Mouse (Mus musculus): Measurements from ENCODE around the gene Ubl7.

The Ubl7 gene

DNA sequence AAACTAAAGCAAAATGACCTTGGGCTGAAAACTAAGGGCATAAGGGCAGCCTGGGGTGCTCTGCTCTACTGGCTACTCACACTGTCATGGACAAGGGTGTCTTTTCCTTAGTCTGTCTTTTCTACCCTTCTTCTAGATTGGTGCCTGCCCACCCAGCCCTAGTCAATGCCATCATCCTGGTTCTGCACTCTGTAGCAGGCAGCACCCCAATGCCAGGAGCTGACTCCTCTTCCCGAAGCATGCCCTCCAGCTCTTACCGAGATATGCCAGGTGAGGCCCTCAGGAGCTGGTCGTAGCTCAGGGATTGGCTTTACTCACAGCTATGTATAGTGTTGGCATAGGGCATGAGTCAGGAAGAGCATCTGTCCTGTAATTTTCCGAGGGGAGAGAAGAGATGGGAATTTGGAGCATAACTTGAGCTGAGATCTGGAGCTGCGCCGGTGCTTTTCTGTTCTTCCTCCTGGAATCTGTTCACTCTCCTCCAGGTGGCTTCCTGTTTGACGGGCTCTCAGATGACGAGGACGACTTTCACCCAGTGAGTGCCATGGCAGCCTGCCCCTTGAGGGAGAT lies 10.8 kb downstream of the Ubl7 start:
- WGBS: 48% methylated on average over 9 of the region's 9 CpGs

DNA sequence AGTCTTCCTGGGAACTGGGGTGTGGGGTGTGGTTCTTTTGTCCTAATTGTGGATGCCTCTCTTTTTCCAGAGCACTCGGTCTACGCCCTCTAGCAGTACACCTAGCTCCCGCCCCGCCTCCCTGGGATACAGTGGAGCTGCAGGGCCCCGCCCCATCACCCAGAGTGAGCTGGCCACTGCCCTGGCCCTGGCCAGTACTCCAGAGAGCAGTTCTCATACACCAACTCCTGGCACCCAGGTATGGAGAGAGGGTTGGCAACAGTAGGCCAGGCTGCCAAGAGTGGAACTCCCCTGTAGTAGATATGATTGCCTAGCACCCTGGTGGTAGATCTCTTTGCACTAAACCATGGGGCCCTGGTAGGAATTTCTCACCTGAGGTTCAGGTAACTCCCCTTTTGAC lies 11.6 kb downstream of the Ubl7 start:
- 90% methylated on average over 5 of the region's 5 CpGs for WGBS

DNA sequence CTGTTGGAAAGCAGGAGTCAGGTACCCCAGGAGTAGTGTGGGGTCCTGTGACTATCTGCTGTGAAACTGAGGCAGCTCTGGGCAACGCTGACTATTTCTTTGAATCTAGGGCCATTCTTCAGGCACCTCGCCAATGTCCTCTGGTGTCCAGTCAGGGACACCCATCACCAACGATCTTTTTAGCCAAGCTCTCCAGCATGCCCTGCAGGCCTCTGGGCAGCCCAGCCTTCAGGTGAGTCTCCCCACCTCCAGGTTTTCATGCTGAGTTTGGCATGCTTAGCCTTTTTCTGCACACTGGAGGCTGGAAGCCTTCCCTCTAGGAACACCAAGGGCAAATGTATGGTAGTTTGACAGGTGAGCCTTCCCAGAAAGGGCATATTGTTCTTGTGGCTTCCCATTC lies 12.3 kb downstream of the Ubl7 start:
- 90% methylated on average over 3 of the region's 3 CpGs for WGBS

DNA sequence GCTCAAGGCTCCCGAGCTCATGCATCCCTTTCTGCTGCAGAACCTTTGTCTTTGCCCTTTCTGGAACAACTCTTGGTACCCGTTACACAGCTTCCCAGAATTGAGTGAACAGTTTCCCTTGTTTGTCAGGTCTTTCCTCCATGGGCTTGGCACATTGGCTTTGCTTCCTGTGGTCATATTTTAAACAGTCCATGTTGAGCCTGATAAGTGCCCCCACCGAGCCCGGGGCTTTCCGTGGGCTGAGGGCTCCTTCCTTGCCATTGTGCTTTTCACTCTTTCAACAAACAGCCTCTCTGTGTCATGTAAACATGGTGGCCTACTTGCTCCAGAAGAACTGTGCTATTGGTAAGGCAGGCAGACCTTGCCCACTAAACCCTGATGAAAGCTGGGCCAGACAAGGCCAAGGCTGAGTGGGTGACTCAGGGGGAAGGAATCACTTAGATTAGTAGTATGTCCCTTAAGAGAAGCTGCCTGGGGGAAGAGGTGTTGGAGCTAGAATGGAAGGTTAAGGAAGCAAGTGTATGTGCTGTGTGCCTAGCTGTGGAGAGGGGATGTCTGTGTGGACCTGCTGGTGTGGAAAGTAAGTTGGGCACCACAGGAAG lies 20.5 kb downstream of the Ubl7 start:
- 73% methylated on average over 5 of the region's 5 CpGs for WGBS

DNA sequence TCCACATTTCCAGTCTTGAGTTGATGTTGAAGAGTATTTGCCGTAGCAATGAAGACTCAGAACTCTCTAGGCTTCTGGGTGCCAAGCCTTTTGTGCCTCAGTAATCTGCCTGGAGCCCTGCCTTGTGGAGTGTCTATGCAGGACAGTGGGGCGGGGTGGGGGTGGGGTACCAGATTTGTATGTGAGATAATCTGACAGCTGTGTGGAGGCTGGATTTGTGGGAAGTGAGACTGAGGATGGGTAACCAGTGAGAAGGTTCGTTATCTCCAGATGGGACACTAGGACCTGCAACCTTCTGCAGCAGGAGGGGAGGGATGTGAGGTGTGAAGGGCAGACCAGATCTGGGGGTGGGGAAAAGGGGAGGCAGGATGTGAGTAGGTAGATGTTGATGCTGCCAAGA lies 21.5 kb downstream of the Ubl7 start:
- WGBS: 47% methylated on average over 3 of the region's 3 CpGs

DNA sequence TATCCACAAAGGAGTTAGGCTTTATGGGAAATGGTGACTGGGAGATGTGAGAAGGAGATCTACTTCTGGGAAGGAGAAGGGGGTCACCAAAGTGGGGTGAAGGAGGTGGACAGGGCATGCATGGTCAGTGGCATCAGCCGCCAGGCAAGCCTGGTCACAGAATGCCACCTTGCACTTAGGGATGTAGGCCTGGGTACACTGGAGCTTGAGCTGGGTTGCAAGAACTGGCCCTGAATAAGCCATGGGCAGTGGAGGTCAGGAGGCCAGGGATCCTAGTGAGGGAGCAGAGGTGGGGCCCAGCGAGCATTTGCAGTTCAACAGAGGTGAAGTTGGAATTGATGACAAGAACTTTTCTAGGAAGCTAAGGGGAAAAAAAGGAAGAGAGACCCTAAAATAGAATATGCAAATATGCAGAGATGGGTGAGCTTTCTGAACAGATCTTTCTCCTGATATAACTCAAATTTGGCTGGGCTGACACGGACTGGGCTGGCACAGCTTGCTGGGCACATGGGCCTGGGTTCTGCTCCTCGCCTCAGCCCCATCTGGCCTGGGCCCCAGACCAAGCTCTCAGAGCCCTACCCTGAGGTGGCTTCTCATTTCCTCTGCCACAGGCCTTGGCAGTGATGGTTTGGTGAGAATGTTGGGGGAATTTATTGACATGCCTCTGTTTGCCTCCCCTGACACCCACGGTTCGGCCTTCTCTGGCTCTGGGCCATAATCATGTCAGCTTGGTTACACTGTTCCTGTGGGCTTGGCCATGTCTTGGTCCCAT lies 22.2 kb downstream of the Ubl7 start:
- WGBS: 39% methylated on average over 6 of the region's 6 CpGs

DNA sequence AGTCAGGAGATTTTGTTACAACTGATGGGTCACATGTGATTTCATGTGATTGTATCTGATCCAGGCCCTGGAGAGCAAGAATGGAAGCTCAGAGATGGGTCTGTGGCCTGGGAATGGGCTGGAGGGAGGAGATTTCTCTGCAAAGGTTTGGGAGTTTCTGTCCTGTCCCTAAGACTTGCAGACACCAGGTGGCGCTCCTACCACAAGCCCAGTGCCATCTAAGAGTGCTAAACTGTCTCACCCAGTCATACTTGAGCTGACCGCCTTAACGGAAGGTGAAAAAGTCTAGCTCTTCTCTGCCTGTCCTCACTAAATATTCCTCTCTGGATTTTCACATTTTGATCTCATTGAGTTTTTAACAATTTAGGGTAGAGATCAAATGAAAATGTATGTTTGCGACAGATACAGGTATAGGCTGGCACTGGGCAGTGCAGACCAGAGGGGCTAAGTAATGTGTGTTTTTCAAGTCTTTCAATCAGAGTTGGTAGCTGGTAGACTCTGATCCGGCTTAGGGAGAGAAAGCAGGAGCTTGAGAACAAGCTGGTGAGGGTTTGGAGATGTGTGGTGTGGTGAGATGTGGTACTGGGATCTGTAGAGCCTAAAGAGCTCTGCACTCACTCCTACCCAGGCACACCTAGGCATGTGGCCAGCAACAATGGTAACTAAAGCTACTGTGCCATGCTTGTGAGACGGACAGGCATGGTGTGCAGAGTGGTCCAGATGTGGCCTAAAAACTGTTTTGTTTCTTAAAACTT lies 25.1 kb downstream of the Ubl7 start:
- 26% methylated on average over 6 of the region's 6 CpGs for WGBS

DNA sequence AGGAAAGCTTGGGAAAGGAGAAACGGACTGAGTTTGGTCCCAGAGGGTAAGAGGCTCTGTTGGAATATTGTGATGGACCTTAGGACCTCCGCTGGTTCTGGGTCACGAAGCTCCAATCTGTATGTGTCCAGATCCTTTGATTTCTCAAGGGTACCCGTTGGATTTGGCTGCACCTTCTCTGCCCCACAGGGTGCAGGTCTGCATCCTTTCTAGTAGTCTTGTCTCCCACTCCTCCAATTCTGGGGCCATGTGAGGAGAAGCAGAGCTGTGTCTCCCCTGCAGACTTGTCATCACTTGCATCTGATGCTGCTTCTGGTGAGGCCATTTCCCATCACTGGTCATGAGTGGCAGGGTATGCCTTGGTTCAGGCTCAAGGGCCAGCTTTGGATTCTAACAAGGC lies 26.4 kb downstream of the Ubl7 start:
- WGBS: 92% methylated on average over 4 of the region's 4 CpGs

DNA sequence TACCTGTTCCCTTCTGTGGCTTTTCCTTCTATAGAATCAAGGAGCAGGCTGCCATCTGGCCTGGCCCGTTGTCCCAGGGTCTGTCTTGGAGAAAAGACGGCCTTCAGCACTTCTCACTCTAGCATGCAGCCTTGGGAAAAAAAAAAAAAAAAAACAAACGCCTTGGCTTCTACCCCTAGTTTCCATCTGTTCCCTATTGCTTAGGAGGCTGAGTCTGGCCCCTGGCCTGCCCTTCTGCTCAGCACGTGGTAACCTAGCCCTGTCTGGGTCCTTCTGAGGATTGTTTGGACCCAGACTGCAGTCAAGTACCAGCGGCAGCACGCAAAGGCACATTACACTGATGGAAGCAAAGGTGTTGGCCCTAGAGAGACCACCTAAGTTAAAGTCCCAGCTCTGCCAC lies 26.9 kb downstream of the Ubl7 start:
- 49% methylated on average over 6 of the region's 6 CpGs for WGBS

DNA sequence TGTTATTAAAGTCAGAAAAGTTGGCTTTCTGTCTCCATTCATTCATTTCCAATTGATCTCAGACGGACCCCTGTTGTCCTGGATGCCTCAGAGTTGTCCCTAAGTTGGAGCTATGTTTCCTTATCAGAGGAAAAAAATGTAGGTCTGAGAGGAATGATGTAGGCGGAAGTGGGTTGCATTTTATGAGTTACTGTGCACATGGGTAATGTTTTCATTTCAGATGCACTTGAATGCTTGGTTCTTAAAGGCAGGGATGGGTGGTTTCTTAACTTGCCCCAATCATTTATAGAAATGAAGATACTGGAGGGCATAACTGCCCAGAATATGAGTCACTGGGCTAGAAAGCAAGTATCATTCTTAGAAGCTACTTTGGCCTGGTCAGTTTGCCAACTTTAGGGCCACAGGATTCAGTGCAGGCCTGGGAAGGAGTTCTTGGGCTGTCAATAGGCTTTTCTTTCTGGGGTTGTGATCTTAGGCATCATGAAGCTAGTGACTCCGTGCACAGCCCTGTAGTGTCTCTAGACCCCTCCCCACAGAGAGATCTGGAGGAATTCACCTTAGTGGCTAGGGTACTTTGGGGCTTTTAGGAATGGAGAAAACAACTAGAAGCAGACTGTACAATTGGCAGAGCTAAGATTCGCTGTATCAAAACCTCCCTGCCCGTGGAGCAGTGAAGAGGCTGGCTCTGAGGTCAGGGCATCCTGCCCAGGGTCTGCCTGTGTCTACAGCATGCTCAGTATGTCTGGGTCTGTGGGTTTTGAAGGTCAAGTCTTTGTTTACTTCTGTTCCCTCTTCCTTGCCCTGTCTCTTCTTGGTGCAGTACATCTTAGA lies 27.7 kb downstream of the Ubl7 start:
- 31% methylated on average over 5 of the region's 5 CpGs for WGBS

DNA sequence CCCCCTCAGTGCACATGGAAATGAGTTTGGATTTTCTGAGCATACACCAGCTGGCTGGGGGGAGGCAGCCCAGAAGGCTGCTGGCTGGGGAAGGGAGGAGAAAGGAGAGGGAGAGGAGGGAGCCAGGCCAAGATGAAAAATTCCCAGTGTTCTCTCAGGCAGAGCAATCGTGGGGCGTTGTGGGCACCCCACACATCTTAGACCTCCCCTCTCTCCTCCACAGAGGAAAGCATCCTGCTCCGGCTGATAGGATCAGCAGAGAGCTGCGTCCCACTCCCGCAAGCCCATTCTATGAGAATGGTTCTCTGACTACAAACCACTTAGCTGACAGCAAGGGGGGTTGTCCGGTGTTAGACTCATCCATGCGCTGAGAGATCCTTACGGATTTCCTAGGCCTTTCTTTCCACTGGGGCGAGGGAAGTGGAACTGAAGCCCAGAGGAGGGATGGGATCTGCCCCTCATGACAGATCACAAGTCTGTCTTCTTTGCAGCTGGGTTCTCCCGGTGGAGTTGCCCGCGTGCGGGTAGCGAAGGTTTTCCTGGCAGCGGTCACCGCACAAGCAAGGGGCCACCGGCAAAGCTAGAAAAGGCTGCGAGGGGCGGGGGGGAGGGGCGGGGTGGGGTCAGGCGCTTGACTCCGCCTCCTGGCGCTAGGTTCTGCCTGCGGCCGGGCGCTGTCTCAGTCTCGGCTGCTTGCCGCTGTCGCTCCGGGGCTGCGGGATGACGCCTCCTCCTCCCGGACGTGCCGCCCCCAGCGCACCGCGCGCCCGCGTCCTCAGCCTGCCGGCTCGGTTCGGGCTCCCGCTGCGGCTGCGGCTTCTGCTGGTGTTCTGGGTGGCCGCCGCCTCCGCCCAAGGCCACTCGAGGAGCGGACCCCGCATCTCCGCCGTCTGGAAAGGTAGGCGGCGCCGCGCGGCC lies 28.9 kb downstream of the Ubl7 start, which contains the start of gene Sema7a:
Gene Sema7a, plus strand, starts transcription at position 682 of the 918 bp plus-strand sequence.
- 2% methylated on average over 59 of the region's 60 CpGs for WGBS

DNA sequence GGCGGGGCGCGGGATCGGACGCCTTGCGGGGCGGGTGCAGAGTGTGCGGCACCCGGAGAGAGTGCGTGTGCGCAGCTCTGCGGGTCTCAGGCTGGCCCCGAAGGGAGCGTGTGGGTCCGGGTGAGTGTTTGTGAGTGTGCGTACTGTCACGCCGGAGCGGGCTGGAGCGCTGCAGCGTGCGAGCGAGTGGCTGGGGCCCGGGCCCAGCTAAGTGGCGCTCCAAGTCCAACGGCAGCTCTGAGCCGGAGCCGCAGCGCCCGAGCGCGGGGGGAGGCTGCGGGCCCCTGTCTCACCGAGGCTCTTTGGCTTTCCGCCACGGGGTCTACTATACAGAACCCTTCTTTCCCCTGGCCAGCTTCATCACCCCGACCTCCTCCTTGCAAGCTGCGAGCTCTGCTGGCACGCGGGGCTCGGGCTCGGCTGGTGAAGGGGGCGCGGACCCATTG lies 29.6 kb downstream of the Ubl7 start:
- WGBS: under 1% methylated on average over 44 of the region's 44 CpGs

DNA sequence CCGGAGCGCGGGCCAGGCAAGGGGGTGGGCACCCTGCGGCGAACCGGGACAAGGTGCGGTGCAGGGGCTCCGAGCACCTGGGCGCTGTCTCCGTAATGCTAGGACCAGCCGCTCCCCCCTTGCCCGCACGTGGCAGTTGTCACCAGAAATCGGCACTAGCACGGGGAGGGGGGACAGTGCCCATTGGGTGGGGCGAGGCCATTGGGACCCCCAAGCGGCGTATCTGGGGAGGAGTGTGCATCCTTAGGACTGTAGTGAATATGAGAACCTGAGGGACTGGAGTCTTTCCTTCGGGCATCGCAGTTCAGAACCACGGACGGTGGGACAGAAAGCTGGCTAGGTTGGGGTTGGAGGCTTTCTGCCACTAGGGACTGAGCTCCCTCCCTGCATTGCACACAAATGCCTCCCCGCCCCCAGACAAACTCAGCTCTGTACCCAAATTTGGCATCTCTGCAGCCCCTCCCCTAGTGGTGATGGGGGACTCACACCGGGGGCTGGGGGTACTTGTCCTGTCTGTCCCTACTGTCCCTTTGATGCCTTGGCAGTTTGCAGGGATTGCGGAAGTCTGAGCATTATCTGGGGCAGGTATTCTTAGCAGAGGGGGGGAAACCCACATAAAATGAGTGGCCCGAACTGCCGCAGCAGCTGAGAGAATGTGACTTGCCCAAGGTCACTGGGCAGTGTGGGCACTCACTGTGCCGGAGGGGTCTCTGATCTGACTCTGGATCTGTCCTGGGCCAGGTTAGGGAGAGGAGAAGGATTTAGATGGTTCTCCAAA lies 30.3 kb downstream of the Ubl7 start:
- 5% methylated on average over 28 of the region's 28 CpGs for WGBS

DNA sequence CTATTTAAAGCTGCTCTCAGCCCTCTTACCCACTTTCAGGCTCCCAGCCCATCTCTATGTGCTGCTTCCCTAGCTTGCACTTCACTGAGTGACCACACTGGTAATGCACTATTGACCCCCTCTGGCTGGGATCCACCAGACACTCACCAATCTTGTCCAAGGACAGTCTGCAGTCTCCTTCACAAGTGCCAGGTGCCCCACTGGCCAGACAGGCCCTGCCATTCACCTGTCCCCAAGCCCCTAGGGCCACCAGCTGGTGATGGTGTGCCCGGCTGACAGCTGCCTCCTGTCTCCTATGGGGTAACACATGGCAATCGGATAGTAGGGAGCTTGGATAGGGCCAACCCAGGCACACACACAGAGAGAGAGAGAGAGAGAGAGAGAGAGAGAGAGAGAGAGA lies 31.3 kb downstream of the Ubl7 start:
- WGBS: 28% methylated on average over 2 of the region's 2 CpGs

DNA sequence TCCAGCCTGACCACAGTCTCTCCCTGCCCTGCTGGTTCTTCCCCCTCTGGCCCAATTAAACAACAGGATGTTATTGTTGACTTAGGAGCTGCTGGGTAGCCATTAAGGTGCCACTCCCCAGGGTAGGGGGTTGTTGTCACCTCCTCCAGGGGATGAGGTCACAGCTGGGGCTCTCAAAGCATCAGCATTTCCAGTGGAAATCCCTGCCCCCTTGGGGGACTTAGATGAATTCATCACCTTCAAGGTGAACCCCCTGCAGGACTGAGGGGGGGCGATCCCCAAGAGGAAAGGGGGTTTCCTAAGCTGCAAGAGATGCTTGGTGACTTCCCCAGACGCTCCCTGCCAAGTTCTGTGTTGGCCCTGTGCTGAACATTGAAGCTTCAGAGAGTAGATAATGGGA lies 32.3 kb downstream of the Ubl7 start:
- WGBS: 26% methylated on average over 2 of the region's 2 CpGs

DNA sequence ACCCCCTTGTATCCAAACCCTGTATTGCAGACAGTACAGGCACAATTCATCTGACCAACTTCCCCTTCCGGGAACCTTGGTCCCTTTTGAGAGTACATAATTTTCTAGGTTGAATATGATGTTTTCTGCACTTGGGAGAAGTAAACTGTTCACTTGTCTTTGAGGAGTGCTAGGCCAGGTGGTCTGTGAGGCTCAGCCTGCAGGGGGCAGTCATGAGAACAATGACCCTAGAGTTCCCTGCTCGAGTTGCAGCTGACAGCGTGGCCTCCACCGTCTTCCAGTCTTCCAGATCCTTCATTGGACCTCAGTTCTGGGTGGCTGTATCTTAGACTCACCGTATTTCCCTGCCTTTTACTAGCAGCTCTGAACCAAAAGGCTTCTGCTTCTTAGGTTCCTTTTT lies 33.8 kb downstream of the Ubl7 start:
- 21% methylated on average over 5 of the region's 5 CpGs for WGBS

DNA sequence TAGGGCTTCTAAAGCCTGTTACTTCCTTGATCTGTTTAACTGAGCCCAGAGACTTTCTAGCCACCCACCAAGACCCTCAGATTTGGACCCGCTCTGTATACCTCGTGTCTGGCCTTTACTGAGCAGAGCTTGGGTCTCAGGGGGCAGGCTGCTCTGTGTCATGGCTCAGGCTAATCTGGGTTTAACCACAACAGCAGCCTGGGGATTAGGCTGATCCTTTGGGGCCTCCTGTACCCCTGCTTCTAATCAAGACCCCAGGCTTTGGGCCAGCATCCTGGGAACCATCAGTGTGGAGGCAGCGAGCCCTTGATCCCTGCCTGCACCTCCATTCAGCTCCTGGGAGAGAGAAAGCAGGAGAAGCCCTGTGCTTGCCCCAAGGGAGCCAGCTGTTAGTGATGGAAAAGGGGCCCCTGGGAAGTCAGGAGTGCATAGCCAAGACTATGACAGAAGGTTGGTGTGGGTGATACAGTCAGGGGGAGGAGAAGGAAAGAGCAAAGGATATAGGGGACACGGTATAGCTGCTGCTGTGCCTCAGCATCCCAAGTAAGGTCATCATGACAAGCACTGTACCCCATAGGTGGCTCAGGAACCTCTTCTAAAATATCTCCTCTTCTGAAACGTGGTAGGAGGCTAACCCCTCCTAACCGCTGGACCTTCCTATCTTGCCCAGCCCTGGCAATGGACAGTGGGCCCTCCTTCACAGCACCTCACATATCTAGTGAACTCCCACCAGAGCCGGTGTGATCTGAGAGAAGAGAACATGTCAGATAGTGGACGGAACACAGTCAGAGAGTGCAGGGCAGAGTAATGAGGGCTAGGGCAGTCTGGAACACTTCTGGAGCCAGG lies 35.2 kb downstream of the Ubl7 start:
- 43% methylated on average over 8 of the region's 8 CpGs for WGBS

DNA sequence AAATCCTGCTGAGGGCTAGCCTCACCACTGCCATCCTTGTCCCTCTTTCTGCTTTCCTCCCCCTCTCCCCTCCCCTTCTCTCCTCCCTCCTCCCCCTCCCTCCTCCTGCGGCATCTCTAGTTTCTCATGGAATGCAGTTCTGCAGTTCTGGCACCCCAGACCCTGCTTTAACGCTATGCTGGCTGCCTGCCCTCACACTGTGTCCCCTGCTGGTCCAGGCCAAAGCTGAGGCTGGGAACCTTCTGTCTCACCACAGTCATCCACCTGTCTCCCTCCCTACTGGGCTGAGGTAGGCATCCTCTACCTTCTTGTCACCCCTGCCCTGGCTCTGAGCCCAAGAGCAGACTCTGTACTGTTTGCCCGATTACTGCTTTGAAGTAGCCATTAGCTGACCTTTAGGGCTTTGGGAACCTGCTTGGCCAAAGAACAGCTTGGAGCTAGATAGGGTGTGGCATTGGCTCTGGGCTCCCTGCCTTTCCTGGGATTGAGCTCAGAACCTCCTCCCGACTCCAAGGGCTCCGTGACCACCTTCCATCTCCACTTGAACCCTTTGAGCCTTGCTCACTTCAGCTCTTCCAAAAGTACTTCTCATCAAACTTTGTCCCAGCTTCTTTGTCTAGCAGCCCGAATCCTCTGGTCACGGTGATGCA lies 36.7 kb downstream of the Ubl7 start:
- 40% methylated on average over 7 of the region's 7 CpGs for WGBS
